Mouse (Mus musculus): ENCODE data around the gene Bloc1s3.

The Bloc1s3 gene

GRCm38 (mm10) chr7:19455819-19456495, 52.2 kb downstream of the Bloc1s3 start:
- in situ Hi-C loops (cut with MboI, MseI), result no loop called here

GRCm38 (mm10) chr7:19455186-19455585, 53.0 kb downstream of the Bloc1s3 start:
- in situ Hi-C loops (cut with MboI, MseI), result no loop called here

All from regulatory T cell (primary cell).